Mouse (Mus musculus) lung, postnatal 14 days (tissue): ENCODE measurements at regions not wholly inside any gene's neighbourhood (a gene's known extent, or its start where the extent isn't known, plus 50 kb on each side); places are given as distances from the start of the nearest gene placed in this dataset.
A peak's percentile ranks its signal among the peaks of the same experiment; 100 is the strongest.

ENCODE experiments used
- DNase-seq: peaks from one replicate; pipeline ENCODE4 v3.0.0; 2021

- no peak for DNase-seq
Measured at GRCm38 (mm10) chr1:111699030-111699732, 165.5 kb downstream of the Dsel start.

GRCm38 (mm10) chr1:111660950-111661349 is 203.8 kb downstream of the Dsel start:
- DNase-seq, result no peak

- DNase-seq, result peak; percentile 6
Measured at GRCm38 (mm10) chr1:111660099-111660670, 204.5 kb downstream of the Dsel start.

GRCm38 (mm10) chr1:111633860-111634460 is 230.8 kb downstream of the Dsel start:
- no peak for DNase-seq
